Mouse (Mus musculus): ENCODE data around the gene Usp24. TPM values are rescaled to one million over a fixed set of nuclear protein-coding genes. Genes with fewer than 3 reads are reported as not detected.
"Not testable (repeated sequence)": the region's sequence is repeated elsewhere in the genome, so short reads cannot be mapped to it uniquely, and the experiment has no call there.

Gene Usp24
- total RNA-seq, 2 experiments from 2014 or later = 62.5 to 69.2 TPM

DNA sequence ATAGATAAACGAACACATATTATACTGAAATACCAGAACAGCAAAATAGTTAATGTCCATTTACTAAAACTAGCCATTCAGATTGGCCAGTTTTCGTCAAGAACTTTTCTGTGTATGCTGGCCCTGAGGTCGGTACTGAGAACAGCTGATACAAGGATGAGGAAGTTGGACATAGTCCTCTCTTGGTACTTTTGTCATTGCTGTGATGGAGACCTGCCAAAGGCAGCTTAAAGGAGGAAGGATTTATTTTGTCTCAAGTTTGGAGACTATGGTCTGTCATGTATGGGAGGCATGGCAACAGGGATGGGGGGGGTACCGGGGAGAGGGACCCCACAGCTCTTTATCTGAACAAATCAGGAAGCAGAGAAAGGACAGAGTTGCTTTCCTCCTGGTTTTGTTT, 12.7 kb downstream of the Usp24 start:
- no peak overlapping the region for H3K4me3 ChIP-seq
- DNase-seq = no peak
- no peak for TF ChIP-seq CTCF (IDR thresholded peaks at IDR 0.05)
- intact Hi-C loops (cut with DNase I) = no loop called here
- H3K27ac ChIP-seq = no peak overlapping the region

DNA sequence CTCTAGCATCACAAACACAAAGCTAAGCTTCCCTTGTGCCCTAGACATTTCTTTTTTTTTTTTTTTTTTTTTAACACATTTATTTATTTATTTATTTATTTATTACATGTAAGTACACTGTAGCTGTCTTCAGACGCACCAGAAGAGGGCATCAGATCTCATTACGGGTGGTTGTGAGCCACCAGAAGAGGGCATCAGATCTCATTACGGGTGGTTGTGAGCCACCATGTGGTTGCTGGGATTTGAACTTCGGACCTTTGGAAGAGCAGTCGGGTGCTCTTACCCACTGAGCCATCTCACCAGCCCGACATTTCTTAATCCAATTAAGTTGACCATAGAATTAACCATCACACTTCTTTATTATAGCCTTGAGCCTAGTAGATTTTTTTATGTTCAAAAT, 13.2 kb downstream of the Usp24 start:
- intact Hi-C loops (cut with DNase I); H3K27ac ChIP-seq; DNase-seq; H3K4me3 ChIP-seq: not testable (repeated sequence)
- peak; percentile 11; the same call in 1 of the 2 replicates for TF ChIP-seq CTCF (IDR thresholded peaks at IDR 0.05)

DNA sequence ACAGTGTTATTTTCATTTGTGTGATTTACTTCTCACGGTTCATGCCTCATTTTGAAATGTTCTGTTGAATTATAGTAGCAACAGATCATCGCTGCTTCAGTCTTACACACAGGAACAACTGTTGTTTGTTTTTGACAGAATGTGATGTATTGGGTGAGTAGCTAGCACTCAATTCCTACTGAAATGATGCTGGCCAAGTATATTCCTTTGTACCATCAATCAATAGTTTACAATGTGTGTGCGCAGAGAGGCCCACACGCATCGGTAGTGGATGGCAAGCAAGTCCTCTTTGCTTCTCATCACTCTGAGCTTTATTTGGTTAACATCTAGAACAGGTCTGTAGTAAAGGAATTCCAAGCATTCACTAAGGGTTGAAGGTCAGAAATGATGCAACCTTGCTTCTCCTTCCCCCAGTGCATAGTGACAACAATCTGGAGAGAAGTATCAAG, 14.4 kb downstream of the Usp24 start:
- peak overlapping the region; percentile 66 for H3K27ac ChIP-seq
- no peak for TF ChIP-seq CTCF (IDR thresholded peaks at IDR 0.05)
- DNase-seq = no peak
- intact Hi-C loops (cut with DNase I) = loop anchor here (5.0 kb wide), 1 partner anchor 73 kb away; no protein-coding TSS in a partner anchor
- no peak overlapping the region for H3K4me3 ChIP-seq

DNA sequence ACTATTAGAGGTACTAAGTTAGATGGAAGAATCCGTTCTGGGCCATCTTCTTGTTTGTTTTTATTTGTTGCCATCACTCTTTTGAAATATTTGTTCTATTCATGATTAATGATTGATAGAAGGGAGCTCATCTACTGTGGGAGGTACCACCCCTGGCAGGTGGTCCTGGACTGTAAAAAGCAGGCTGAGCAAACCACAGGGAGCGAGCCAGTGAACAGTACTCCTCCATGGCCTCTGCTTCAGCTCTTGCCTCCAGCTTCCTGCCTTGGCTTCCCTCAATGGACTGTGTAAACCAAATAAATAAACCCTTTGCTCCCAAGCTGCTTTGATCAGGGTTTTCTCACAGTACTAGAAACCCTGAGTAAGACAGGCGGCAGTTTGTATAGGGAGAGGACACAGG, 17.1 kb downstream of the Usp24 start:
- H3K4me3 ChIP-seq = no peak overlapping the region
- intact Hi-C loops (cut with DNase I) = loop anchor here (5.0 kb wide), 1 partner anchor 76 kb away; no protein-coding TSS in a partner anchor
- no peak for TF ChIP-seq CTCF (IDR thresholded peaks at IDR 0.05)
- no peak overlapping the region for H3K27ac ChIP-seq
- DNase-seq = no peak

DNA sequence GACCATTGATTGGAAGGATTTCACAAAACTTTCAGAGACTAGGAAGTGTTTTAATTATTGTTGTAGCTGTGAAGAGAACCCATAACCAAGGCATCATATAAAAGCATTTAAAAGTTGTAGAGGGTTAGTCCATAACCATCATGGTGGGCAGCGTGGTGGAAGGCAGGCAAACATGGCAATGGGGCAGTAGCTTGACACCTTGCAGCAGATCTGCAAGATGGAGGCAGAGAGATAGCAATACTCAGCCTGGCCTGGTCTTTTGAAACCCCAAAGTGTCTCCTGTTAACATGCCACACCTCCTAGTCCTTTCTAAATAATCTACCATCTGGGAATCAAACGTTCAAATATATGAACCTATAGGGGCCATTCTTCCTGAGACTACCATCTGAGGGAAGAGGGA, 17.6 kb downstream of the Usp24 start:
- Histone ChIP-seq H3K4me3 (no peak overlapping the region), H3K27ac (no peak overlapping the region)
- intact Hi-C loops (cut with DNase I) = loop anchor here (5.0 kb wide), 1 partner anchor 76 kb away; no protein-coding TSS in a partner anchor
- TF ChIP-seq CTCF (IDR thresholded peaks at IDR 0.05) = no peak
- no peak for DNase-seq

DNA sequence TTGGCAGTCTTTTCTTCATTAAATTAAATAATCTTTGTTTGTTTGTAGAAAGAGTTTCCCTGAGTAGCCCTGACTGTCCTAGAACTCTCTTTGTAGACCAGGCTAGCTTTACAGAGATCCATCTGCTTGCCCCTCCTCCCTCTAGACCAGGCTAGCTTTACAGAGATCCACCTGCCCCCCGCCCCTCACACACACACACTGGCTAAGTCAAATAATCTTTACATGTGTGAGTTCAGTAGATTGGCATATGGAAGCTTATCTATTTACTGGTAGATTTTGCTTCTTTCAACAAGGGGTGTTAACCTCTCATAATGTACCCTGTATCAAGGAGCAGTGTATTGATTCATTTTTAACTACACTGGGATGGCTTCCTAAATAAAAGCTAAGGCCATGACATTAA, 19.8 kb downstream of the Usp24 start:
- Histone ChIP-seq H3K4me3 (no peak overlapping the region), H3K27ac (no peak overlapping the region)
- TF ChIP-seq CTCF (IDR thresholded peaks at IDR 0.05) = no peak
- intact Hi-C loops (cut with DNase I) = no loop called here
- DNase-seq = no peak

DNA sequence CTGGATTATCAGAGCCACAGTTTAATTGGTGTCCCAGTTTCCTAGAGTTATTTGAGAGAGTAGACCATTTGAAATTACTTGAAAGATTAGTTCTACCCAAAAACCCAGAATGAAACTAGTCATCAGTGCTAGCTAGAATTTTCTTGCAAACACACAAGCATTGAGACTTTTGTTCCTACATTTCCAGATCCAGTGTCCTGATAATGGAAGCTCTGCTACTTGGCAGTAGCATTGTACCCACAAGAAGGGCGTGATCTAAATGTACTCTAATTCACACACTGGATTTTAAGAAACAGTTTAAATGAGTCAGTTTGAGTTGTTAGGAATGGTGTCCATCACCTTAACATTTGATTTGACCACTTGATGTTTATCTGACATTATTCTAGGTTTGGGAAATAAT, 31.7 kb downstream of the Usp24 start:
- Histone ChIP-seq H3K4me3 (no peak overlapping the region), H3K27ac (no peak overlapping the region)
- TF ChIP-seq CTCF (IDR thresholded peaks at IDR 0.05) = no peak
- intact Hi-C loops (cut with DNase I) = no loop called here
- no peak for DNase-seq

DNA sequence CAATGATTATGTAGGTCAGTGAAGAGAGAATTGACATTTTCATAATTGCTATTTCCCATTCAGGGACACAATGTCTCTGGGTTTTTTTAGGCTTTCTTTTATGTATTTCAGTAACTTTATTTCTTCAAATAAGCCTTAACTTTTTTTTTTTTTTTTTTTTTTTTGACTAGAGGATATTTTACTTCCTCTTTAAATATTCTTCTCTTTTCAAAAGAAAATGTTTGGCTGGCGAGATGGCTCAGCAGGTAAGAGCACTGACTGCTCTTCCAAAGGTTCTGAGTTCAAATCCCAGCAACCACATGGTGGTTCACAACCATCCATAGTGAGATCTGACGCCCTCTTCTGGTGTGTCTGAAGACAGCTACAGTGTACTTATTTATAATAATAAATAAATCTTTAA, 39.0 kb downstream of the Usp24 start:
- H3K4me3 ChIP-seq; H3K27ac ChIP-seq; DNase-seq; intact Hi-C loops (cut with DNase I): not testable (repeated sequence)

DNA sequence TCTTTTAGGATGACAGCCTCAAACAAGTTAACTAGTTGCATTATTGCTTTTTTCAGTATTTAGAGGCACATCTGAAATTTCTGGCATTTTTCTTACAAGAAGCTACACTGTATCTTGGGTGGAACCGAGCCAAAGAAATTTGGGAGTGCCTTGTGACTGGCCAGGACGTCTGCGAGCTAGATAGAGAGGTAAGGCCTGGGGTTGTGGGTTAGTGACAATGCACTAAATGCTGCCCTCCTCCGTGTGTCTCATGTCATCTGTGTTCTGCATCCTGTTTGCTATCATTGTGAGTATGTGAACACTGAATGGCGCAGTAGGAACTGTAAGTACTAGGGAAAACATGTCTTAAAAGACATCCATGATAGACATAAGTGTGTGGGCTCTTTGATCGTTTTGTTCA, 54.0 kb downstream of the Usp24 start:
- intact Hi-C loops (cut with DNase I) = loop anchor here (5.0 kb wide), 1 partner anchor 42 kb away; no protein-coding TSS in a partner anchor

DNA sequence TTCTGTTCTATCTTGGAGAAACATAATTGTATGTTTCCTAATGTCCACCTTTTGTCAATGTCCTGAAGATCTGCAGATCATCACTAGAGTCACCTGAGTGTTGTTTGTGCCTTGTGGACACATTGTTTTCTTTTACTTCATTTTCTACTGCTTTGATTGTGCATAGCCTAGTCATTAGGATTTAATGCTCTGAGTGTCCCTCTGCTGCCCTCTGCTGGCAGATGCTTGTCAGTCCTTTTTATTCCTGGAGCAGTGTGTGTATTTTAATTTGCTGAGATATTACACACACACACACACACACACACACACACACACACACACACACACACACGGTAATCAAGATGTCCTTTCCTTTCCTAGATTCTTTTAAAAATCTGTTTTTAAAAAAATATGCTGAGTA, 59.8 kb downstream of the Usp24 start:
- peak; percentile 84 for DNase-seq
- Histone ChIP-seq H3K4me3 (no peak overlapping the region), H3K27ac (no peak overlapping the region)
- TF ChIP-seq CTCF (IDR thresholded peaks at IDR 0.05) = peak; percentile 77
- intact Hi-C loops (cut with DNase I) = loop anchor here (1.0 to 5.0 kb wide), 2 partner anchors 129 to 148 kb away; no protein-coding TSS in a partner anchor

More for the DNA sequence above, 54.0 kb downstream of the Usp24 start:
- DNase-seq = no peak
- H3K4me3 ChIP-seq = no peak overlapping the region
- no peak for TF ChIP-seq CTCF (IDR thresholded peaks at IDR 0.05)
- no peak overlapping the region for H3K27ac ChIP-seq

DNA sequence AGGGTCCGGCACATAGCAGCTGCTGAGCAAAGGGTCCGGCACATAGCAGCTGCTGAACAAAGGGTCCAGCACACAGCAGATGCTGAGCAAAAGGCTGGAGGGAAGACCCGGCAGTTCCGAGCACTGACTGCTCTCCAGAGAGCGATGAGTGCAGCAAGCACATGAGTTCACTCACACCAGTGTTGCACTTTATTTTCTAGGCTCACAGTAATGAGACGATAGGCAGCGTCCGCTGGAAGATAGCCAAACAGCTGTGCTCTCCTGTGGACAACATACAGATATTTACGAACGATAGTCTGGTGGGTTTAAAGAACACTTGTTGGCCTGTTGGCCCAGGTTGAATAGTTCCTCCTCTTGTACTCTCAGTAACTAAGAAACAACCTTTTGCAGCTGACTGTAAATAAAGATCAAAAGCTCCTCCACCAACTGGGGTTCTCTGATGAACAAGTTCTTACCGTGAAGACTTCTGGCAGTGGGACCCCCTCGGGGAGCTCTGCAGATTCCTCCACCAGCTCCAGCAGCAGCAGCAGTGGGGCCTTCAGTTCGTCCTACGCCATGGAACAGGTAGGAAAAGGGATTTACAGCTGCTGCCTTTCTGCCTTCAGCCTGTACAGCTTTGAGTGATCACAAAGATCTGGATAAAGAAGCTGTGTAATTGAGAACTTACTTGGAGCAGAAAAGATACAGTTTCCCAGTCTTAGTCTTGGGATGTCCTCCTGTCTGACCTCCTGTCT, 63.0 kb downstream of the Usp24 start:
- TF ChIP-seq CTCF (IDR thresholded peaks at IDR 0.05) = no peak

DNA sequence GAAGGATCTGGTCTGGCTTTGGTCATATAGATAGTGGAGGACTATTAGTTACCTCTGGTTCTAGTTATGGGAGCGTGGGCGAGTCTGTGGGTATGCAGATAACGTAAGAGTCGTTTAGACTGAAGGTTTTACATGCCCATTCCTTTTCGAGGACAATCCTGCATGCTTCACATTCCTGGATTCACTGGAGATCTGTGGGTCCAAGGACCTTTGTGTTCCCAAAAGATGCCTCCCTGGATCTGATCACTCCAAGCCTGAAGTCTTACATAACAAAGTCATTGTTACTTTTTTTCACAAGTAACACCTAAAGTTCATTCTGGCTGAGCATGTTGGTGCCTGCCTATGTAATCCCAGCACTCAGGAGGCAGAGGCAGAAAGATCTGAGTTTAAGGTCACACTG, 65.1 kb downstream of the Usp24 start:
- Histone ChIP-seq H3K27ac (no peak overlapping the region), H3K4me3 (no peak overlapping the region)
- DNase-seq = no peak
- no peak for TF ChIP-seq CTCF (IDR thresholded peaks at IDR 0.05)
- intact Hi-C loops (cut with DNase I) = no loop called here

More for the DNA sequence above, 63.0 kb downstream of the Usp24 start:
- Histone ChIP-seq H3K4me3 (no peak overlapping the region), H3K27ac (no peak overlapping the region)
- DNase-seq = no peak
- intact Hi-C loops (cut with DNase I) = loop anchor here (5.0 kb wide), 1 partner anchor 132 kb away; no protein-coding TSS in a partner anchor

DNA sequence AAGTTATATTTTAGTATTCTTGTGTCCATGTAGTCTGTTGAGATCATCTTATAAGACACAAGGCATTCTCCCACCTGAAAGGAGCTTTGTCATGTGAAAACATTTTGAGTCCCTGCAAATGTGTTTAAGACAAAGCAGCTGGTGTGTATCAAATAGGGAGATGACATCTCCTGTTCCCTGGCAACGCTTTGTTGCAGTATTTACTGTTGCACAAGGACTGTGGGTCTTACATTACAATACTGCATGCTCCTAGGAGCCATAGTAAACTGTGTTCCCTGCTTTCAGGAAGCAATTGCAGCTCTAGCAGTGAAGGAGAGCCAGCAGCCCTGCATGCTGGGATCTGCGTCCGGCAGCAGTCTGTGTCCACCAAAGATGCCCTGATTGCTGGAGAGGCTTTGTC, 73.9 kb downstream of the Usp24 start:
- no peak overlapping the region for H3K4me3 ChIP-seq
- intact Hi-C loops (cut with DNase I) = loop anchor here (5.0 kb wide), 1 partner anchor 42 kb away; no protein-coding TSS in a partner anchor
- no peak for DNase-seq
- TF ChIP-seq CTCF (IDR thresholded peaks at IDR 0.05) = no peak
- H3K27ac ChIP-seq = no peak overlapping the region

All from gastrocnemius, adult 2 months (tissue).